Comparison of ENCODE assay signal across 9 mouse cellular contexts in the genomic region with DNA sequence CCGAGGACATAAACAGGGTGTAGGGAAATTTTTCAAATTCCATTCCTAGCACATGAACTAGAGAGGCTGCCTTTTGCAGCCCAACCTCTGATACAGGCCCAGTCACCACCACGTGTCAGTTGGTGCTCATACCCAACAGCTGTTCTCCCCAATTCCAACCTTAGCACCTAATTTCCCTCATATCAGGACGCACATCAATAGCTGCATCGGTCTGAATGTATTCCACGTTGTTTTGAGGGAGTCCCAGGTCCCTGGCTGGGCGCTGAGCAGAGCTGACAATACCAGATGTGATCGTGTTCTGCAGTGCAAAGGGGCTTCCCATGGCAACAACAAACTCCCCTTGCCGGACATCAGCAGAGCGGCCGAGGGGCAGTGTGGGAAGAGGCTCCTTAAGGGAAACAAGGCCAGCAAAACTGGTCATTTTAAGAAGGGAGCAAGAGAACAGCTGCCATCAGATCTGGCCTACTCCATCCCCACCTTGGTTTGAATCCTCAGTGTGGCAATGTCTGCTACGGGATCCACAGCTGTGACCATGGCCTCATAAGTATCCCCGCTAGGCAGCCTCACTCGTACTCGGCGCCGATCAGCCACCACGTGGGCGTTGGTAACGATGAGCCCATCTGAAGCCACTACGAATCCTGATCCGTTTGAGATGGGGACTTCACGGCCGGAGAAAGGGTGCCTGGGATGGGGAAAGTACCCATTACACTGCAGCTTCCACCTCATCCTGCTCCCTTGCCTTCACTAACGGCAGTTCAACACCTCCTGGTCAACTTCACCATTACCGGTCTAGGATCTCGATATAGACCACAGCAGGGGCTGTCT. TPM values are rescaled to one million over a fixed set of nuclear protein-coding genes. Genes with fewer than 3 reads are reported as not detected.
DNase-seq lines count a peak whose midpoint lies in the region; ATAC-seq and TF ChIP-seq lines count a peak whose summit lies in the region.
"Had no signal": no experiment of that assay in that cellular context is flagged by ENCODE, and none has a peak within 500 bp of the region (broad histone marks: within the 10 kb centered on the region; RNA-seq: fewer than 3 reads in every experiment).

No protein-coding gene starts in this region.

- no peaks in the 10 kb centered on the region for H3K9me3 ChIP-seq in ES-Bruce4 (replicated peaks; ENCODE audit: control insufficient read depth, insufficient read depth, low read length, poor library complexity, severe bottlenecking)
- H3K9me3 ChIP-seq in heart, postnatal 0 days (replicated peaks; ENCODE audit: control insufficient read depth, low read length) = no peaks in the 10 kb centered on the region
- H3K9me3 ChIP-seq in limb, embryonic 13.5 days = no peaks in the 10 kb centered on the region
- no peaks in the 10 kb centered on the region for H3K9me3 ChIP-seq in midbrain, embryonic 14.5 days (ENCODE audit: control insufficient read depth, low read length)
- no peaks in the 10 kb centered on the region for H3K9me3 ChIP-seq in stomach, embryonic 16.5 days (replicated peaks; ENCODE audit: control insufficient read depth, low read length)

- H3K27me3 ChIP-seq in ES-Bruce4 (ENCODE audit: control insufficient read depth, insufficient read depth, low read length, poor library complexity, severe bottlenecking) = no peaks in the 10 kb centered on the region
- H3K27me3 ChIP-seq in heart, postnatal 0 days (ENCODE audit: control insufficient read depth, insufficient read depth, low read length) = no peaks in the 10 kb centered on the region
- H3K27me3 ChIP-seq in limb, embryonic 13.5 days = 0 out of 2 replicates have a peak, but pooled peaks cover under 1% of the 10 kb centered on the region
- no peaks in the 10 kb centered on the region for H3K27me3 ChIP-seq in midbrain, embryonic 14.5 days (ENCODE audit: control insufficient read depth, insufficient read depth, low read length)
- no peaks in the 10 kb centered on the region for H3K27me3 ChIP-seq in stomach, embryonic 16.5 days (ENCODE audit: control insufficient read depth, insufficient read depth, low read length)

- H3K4me2 ChIP-seq in heart, postnatal 0 days (ENCODE audit: low read depth, low read length) = peak overlapping the region; percentile 92
- H3K4me2 ChIP-seq in limb, embryonic 13.5 days (replicated peaks) = peak overlapping the region; percentile 77
- peak overlapping the region; percentile 93 for H3K4me2 ChIP-seq in midbrain, embryonic 14.5 days (ENCODE audit: low read length)
- peak overlapping the region; percentile 89 for H3K4me2 ChIP-seq in stomach, embryonic 16.5 days (ENCODE audit: low read depth, low read length)

- intact Hi-C loops in gastrocnemius, adult 2 months (cut with DNase I) = no loop called here

- ATAC-seq in common myeloid progenitor, adult 5-6 weeks (replicated peaks; ENCODE audit: low read depth, poor library complexity, severe bottlenecking) = peak; percentile 17
- no peak for ATAC-seq in heart, postnatal 0 days (ENCODE audit: insufficient read depth, low read depth)
- no peak for ATAC-seq in limb, embryonic 13.5 days (ENCODE audit: low FRiP score, low read depth)
- ATAC-seq in midbrain, embryonic 14.5 days (ENCODE audit: low FRiP score, low TSS enrichment) = 0 out of 2 replicates have a peak, but pooled peaks have one; percentile 3
- ATAC-seq in stomach, embryonic 16.5 days (ENCODE audit: insufficient read depth, low FRiP score) = no peak

- peak overlapping the region; percentile 85 for H3K4me3 ChIP-seq in gastrocnemius, adult 2 months
- peak overlapping the region; percentile 80 for H3K4me3 ChIP-seq in ES-Bruce4 (ENCODE audit: low read depth, low read length)
- peak overlapping the region; percentile 88 for H3K4me3 ChIP-seq in heart, postnatal 0 days (ENCODE audit: low read depth, low read length)
- H3K4me3 ChIP-seq in limb, embryonic 13.5 days = peak overlapping the region; percentile 96
- H3K4me3 ChIP-seq in midbrain, embryonic 14.5 days (replicated peaks; ENCODE audit: low read depth, low read length) = peak overlapping the region; percentile 86
- peak overlapping the region; percentile 92 for H3K4me3 ChIP-seq in stomach, embryonic 16.5 days (replicated peaks; ENCODE audit: low read length)

- H3K27ac ChIP-seq in gastrocnemius, adult 2 months = peak overlapping the region; percentile 91
- H3K27ac ChIP-seq in ES-Bruce4 (ENCODE audit: insufficient read depth, low read length) = no peak overlapping the region
- peak overlapping the region; percentile 88 for H3K27ac ChIP-seq in heart, postnatal 0 days (ENCODE audit: low read depth)
- H3K27ac ChIP-seq in limb, embryonic 13.5 days = peak overlapping the region; percentile 93
- H3K27ac ChIP-seq in midbrain, embryonic 14.5 days (replicated peaks; ENCODE audit: low read depth, low read length) = peak overlapping the region; percentile 85
- peak overlapping the region; percentile 30 for H3K27ac ChIP-seq in stomach, embryonic 16.5 days (ENCODE audit: low read length)

- peak; percentile 53 for DNase-seq in gastrocnemius, adult 2 months
- no peak for DNase-seq in gastrocnemius, postnatal 25 days
- peak; percentile 34 for DNase-seq in heart, postnatal 0 days (ENCODE audit: low spot score)
- peak; percentile 64 for DNase-seq in midbrain, embryonic 14.5 days

- peak overlapping the region; percentile 69 for H3K9ac ChIP-seq in ES-Bruce4 (ENCODE audit: low read depth, poor library complexity, severe bottlenecking)
- peak overlapping the region; percentile 92 for H3K9ac ChIP-seq in heart, postnatal 0 days (replicated peaks; ENCODE audit: low read depth, low read length)
- H3K9ac ChIP-seq in limb, embryonic 13.5 days = peak overlapping the region; percentile 95
- H3K9ac ChIP-seq in midbrain, embryonic 14.5 days (replicated peaks; ENCODE audit: low read length) = peak overlapping the region; percentile 92
- peak overlapping the region; percentile 93 for H3K9ac ChIP-seq in stomach, embryonic 16.5 days (ENCODE audit: low read length)

- no peak for TF ChIP-seq CTCF in gastrocnemius, adult 2 months (IDR thresholded peaks at IDR 0.05)
- no peak for TF ChIP-seq CTCF in ES-Bruce4 (IDR thresholded peaks at IDR 0.05; ENCODE audit: low read depth, low read length)
- TF ChIP-seq CTCF in heart, postnatal 0 days (IDR thresholded peaks at IDR 0.05; ENCODE audit: low read depth) = no peak

- H3K4me1 ChIP-seq in ES-Bruce4 (ENCODE audit: control insufficient read depth, insufficient read depth, low read length) = peaks cover 4% of the 10 kb centered on the region
- peaks cover 20% of the 10 kb centered on the region for H3K4me1 ChIP-seq in heart, postnatal 0 days (ENCODE audit: control insufficient read depth, insufficient read depth)
- H3K4me1 ChIP-seq in limb, embryonic 13.5 days = peaks cover 30% of the 10 kb centered on the region
- peaks cover 19% of the 10 kb centered on the region for H3K4me1 ChIP-seq in midbrain, embryonic 14.5 days (ENCODE audit: control insufficient read depth, insufficient read depth, low read length)
- peaks cover 15% of the 10 kb centered on the region for H3K4me1 ChIP-seq in stomach, embryonic 16.5 days (ENCODE audit: control insufficient read depth, insufficient read depth, low read length)

- H3K36me3 ChIP-seq in ES-Bruce4 (ENCODE audit: control insufficient read depth, insufficient read depth, low read length, poor library complexity, severe bottlenecking) = peaks cover 5% of the 10 kb centered on the region; the same call in 1 of the 2 replicates
- H3K36me3 ChIP-seq in heart, postnatal 0 days (replicated peaks; ENCODE audit: control insufficient read depth, insufficient read depth, low read length) = peaks cover 26% of the 10 kb centered on the region
- peaks cover 59% of the 10 kb centered on the region for H3K36me3 ChIP-seq in limb, embryonic 13.5 days
- peaks cover 32% of the 10 kb centered on the region for H3K36me3 ChIP-seq in midbrain, embryonic 14.5 days (ENCODE audit: control insufficient read depth, insufficient read depth, low read length)
- no peaks in the 10 kb centered on the region for H3K36me3 ChIP-seq in stomach, embryonic 16.5 days (ENCODE audit: control insufficient read depth, insufficient read depth, low read length)

- no peak for TF ChIP-seq EP300 in ES-Bruce4 (IDR thresholded peaks at IDR 0.05; ENCODE audit: insufficient read depth, low read depth, low read length)
- TF ChIP-seq EP300 in heart, postnatal 0 days (IDR thresholded peaks at IDR 0.05; ENCODE audit: low read depth) = no peak

- 1% methylated on average over 26 of the region's 26 CpGs for WGBS in heart, postnatal 0 days
- WGBS in limb, embryonic 13.5 days = 1% methylated on average over 26 of the region's 26 CpGs
- 3% methylated on average over 26 of the region's 26 CpGs for WGBS in midbrain, embryonic 14.5 days
- WGBS in stomach, embryonic 16.5 days = 1% methylated on average over 26 of the region's 26 CpGs

- no peak for TF ChIP-seq POLR2A in ES-Bruce4 (IDR thresholded peaks at IDR 0.05; ENCODE audit: insufficient read depth, low read length)

RNA-seq across cellular contexts. Expression of gene Aup1, which starts 1.0 kb away (rescaled TPM):
- total RNA-seq in gastrocnemius, adult 2 months (2021) = 100 to 1,000 TPM in 1 of 2 experiments, 10 to 100 TPM in 1; 94.5 to 101 TPM
- 10 to 100 TPM; 71.8 to 82.5 TPM for total RNA-seq in gastrocnemius, postnatal 25 days (2021)
- polyA plus RNA-seq in ES-Bruce4 (2011; ENCODE audit: insufficient read depth, insufficient read length, low read depth, missing spikeins) = 42.4 and 44.3 TPM in 2 replicates
- 100 and 115 TPM in 2 replicates for total RNA-seq in common myeloid progenitor, adult 5-6 weeks (2017)
- total RNA-seq in heart, postnatal 0 days (2014; rRNA removed; ENCODE audit: low replicate concordance) = 156 and 219 TPM in 2 replicates
- polyA plus RNA-seq in heart, postnatal 0 days (2015; fragmentation: Nextera tagmentation; extraction: Ambion mirVana) = 104 and 108 TPM in 2 replicates
- polyA plus RNA-seq in limb, embryonic 13.5 days (2015; fragmentation: Nextera tagmentation; extraction: Ambion mirVana) = 168 and 181 TPM in 2 replicates
- 111 and 145 TPM in 2 replicates for polyA plus RNA-seq in midbrain, embryonic 14.5 days (2014; fragmentation: Nextera tagmentation; extraction: Ambion mirVana)
- polyA plus RNA-seq in stomach, embryonic 16.5 days (2015; fragmentation: Nextera tagmentation; extraction: Ambion mirVana) = 228 and 235 TPM in 2 replicates

RNA-seq across cellular contexts. Expression of gene Htra2, which starts 1.7 kb away (rescaled TPM):
- 10 to 100 TPM; 14.1 to 21.5 TPM for total RNA-seq in gastrocnemius, adult 2 months (2021)
- total RNA-seq in gastrocnemius, postnatal 25 days (2021) = 10 to 100 TPM; 16.5 to 18.4 TPM
- 36.8 and 37.4 TPM in 2 replicates for polyA plus RNA-seq in ES-Bruce4 (2011; ENCODE audit: insufficient read depth, insufficient read length, low read depth, missing spikeins)
- total RNA-seq in common myeloid progenitor, adult 5-6 weeks (2017) = 46.3 and 65.5 TPM in 2 replicates
- total RNA-seq in heart, postnatal 0 days (2014; rRNA removed; ENCODE audit: low replicate concordance) = 46.3 and 50.3 TPM in 2 replicates
- polyA plus RNA-seq in heart, postnatal 0 days (2015; fragmentation: Nextera tagmentation; extraction: Ambion mirVana) = 55.4 and 61.9 TPM in 2 replicates
- polyA plus RNA-seq in limb, embryonic 13.5 days (2015; fragmentation: Nextera tagmentation; extraction: Ambion mirVana) = 78.4 and 82.4 TPM in 2 replicates
- polyA plus RNA-seq in midbrain, embryonic 14.5 days (2014; fragmentation: Nextera tagmentation; extraction: Ambion mirVana) = 38.5 and 53.1 TPM in 2 replicates
- 66.5 and 72.3 TPM in 2 replicates for polyA plus RNA-seq in stomach, embryonic 16.5 days (2015; fragmentation: Nextera tagmentation; extraction: Ambion mirVana)

RNA-seq across cellular contexts. Expression of gene Dqx1, which starts 4.3 kb away (rescaled TPM):
- total RNA-seq in gastrocnemius, adult 2 months (2021) = 1 to 10 TPM in 1 of 2 experiments, under 1 TPM in 1; 0.20 to 1.1 TPM
- under 1 TPM; 0.26 to 0.51 TPM for total RNA-seq in gastrocnemius, postnatal 25 days (2021)
- polyA plus RNA-seq in ES-Bruce4 (2011; ENCODE audit: insufficient read depth, insufficient read length, low read depth, missing spikeins) = 2.9 and 3.7 TPM in 2 replicates
- total RNA-seq in common myeloid progenitor, adult 5-6 weeks (2017) = 0.78 TPM in 1 of 2 replicates, not detected in the other
- not detected in 2 replicates for total RNA-seq in heart, postnatal 0 days (2014; rRNA removed; ENCODE audit: low replicate concordance)
- polyA plus RNA-seq in heart, postnatal 0 days (2015; fragmentation: Nextera tagmentation; extraction: Ambion mirVana) = 0.08 and 0.32 TPM in 2 replicates
- polyA plus RNA-seq in limb, embryonic 13.5 days (2015; fragmentation: Nextera tagmentation; extraction: Ambion mirVana) = 0.64 and 0.87 TPM in 2 replicates
- 0.53 and 0.68 TPM in 2 replicates for polyA plus RNA-seq in midbrain, embryonic 14.5 days (2014; fragmentation: Nextera tagmentation; extraction: Ambion mirVana)
- polyA plus RNA-seq in stomach, embryonic 16.5 days (2015; fragmentation: Nextera tagmentation; extraction: Ambion mirVana) = 6.0 and 6.4 TPM in 2 replicates

RNA-seq across cellular contexts. Expression of gene Tlx2, which starts 16.7 kb away (rescaled TPM):
- not detected for total RNA-seq in gastrocnemius, adult 2 months (2021)
- total RNA-seq in gastrocnemius, postnatal 25 days (2021) = not detected
- not detected in 2 replicates for polyA plus RNA-seq in ES-Bruce4 (2011; ENCODE audit: insufficient read depth, insufficient read length, low read depth, missing spikeins)
- not detected in 2 replicates for total RNA-seq in common myeloid progenitor, adult 5-6 weeks (2017)
- not detected in 2 replicates for total RNA-seq in heart, postnatal 0 days (2014; rRNA removed; ENCODE audit: low replicate concordance)
- polyA plus RNA-seq in heart, postnatal 0 days (2015; fragmentation: Nextera tagmentation; extraction: Ambion mirVana) = not detected in 2 replicates
- polyA plus RNA-seq in limb, embryonic 13.5 days (2015; fragmentation: Nextera tagmentation; extraction: Ambion mirVana) = not detected in 2 replicates
- not detected in 2 replicates for polyA plus RNA-seq in midbrain, embryonic 14.5 days (2014; fragmentation: Nextera tagmentation; extraction: Ambion mirVana)
- polyA plus RNA-seq in stomach, embryonic 16.5 days (2015; fragmentation: Nextera tagmentation; extraction: Ambion mirVana) = 1.8 and 3.4 TPM in 2 replicates
- total RNA-seq: left cerebral cortex, postnatal 10 days had no signal

RNA-seq across cellular contexts. Expression of gene Loxl3, which starts 19.4 kb away (rescaled TPM):
- total RNA-seq in gastrocnemius, adult 2 months (2021) = 1 to 10 TPM; 2.1 to 3.5 TPM
- 1 to 10 TPM; 4.2 to 5.3 TPM for total RNA-seq in gastrocnemius, postnatal 25 days (2021)
- 2.2 and 3.1 TPM in 2 replicates for polyA plus RNA-seq in ES-Bruce4 (2011; ENCODE audit: insufficient read depth, insufficient read length, low read depth, missing spikeins)
- 1.4 and 2.1 TPM in 2 replicates for total RNA-seq in common myeloid progenitor, adult 5-6 weeks (2017)
- total RNA-seq in heart, postnatal 0 days (2014; rRNA removed; ENCODE audit: low replicate concordance) = 9.0 and 9.8 TPM in 2 replicates
- polyA plus RNA-seq in heart, postnatal 0 days (2015; fragmentation: Nextera tagmentation; extraction: Ambion mirVana) = 3.8 and 4.3 TPM in 2 replicates
- 34.4 and 36.3 TPM in 2 replicates for polyA plus RNA-seq in limb, embryonic 13.5 days (2015; fragmentation: Nextera tagmentation; extraction: Ambion mirVana)
- 3.1 and 5.5 TPM in 2 replicates for polyA plus RNA-seq in midbrain, embryonic 14.5 days (2014; fragmentation: Nextera tagmentation; extraction: Ambion mirVana)
- polyA plus RNA-seq in stomach, embryonic 16.5 days (2015; fragmentation: Nextera tagmentation; extraction: Ambion mirVana) = 19.4 and 19.5 TPM in 2 replicates

Comparison
In these comparisons a context has a peak if more than half of its experiments do, and no peak if none do; other contexts are left out.
1. ATAC-seq: peak in common myeloid progenitor, adult 5-6 weeks (single experiment) and midbrain, embryonic 14.5 days (single experiment); none in heart, postnatal 0 days (single experiment), limb, embryonic 13.5 days (single experiment) and stomach, embryonic 16.5 days (single experiment).
2. Peak in every context shown above with its lines, with median percentiles within 50 percentile points of each other: H3K4me3 ChIP-seq, H3K9ac ChIP-seq and H3K4me2 ChIP-seq.